Mouse (Mus musculus) MEL (cell line): ENCODE results near the gene Clptm1. TPM values are rescaled to one million over a fixed set of nuclear protein-coding genes. Genes with fewer than 3 reads are reported as not detected.
A peak's percentile ranks its signal among the peaks of the same experiment; 100 is the strongest.

Experiments used
- DNase-seq: peaks from one replicate; pipeline ENCODE4 v3.0.0; 2011; ENCODE audit warnings: low read depth, low spot score
- H3K27ac ChIP-seq: 2 replicates; pipeline ENCODE4 v1.5.1; 2012; ENCODE audit warnings: low read depth, mild to moderate bottlenecking, control low read depth, low read length, moderate library complexity; ENCODE audit not compliant: control insufficient read depth
- H3K27me3 ChIP-seq, 2 experiments: fragments of 150-350 bp in 1 of 2; sonication (generic) in 1 of 2; 2 replicates each; pipeline ENCODE4 v1.6.1; 2012; ENCODE audit warnings: low read length in 2 of 2, mild to moderate bottlenecking in 2 of 2, improper control_type of control experiment in 1 of 2, moderate library complexity in 1 of 2; ENCODE audit not compliant: insufficient read depth in 2 of 2, control insufficient read depth in 1 of 2
- H3K36me3 ChIP-seq, 2 experiments: 2 replicates each; pipeline ENCODE4 v1.6.1; 2012 to 2014; ENCODE audit warnings: low read length in 2 of 2, improper control_type of control experiment in 1 of 2, inconsistent platforms in 1 of 2, mild to moderate bottlenecking in 1 of 2; ENCODE audit not compliant: insufficient read depth in 2 of 2, control insufficient read depth in 1 of 2
- H3K4me1 ChIP-seq, 2 experiments: fragments of 150-350 bp in 1 of 2; sonication (generic) in 1 of 2; 2 replicates each; pipeline ENCODE4 v1.6.1; 2012; ENCODE audit warnings: low read length in 2 of 2, improper control_type of control experiment in 1 of 2, mild to moderate bottlenecking in 1 of 2; ENCODE audit not compliant: insufficient read depth in 2 of 2, control insufficient read depth in 1 of 2
- H3K4me3 ChIP-seq, 2 experiments: fragments of 150-350 bp in 1 of 2; sonication (generic) in 1 of 2; 2 replicates each; pipeline ENCODE4 v1.5.1; 2012; ENCODE audit warnings: low read depth in 2 of 2, low read length in 2 of 2, mild to moderate bottlenecking in 2 of 2, moderate library complexity in 2 of 2, control low read depth in 1 of 2, improper control_type of control experiment in 1 of 2; ENCODE audit not compliant: control insufficient read depth in 1 of 2, insufficient read depth in 1 of 2
- H3K79me2 ChIP-seq: 2 replicates; pipeline ENCODE4 v1.6.1; 2012; ENCODE audit warnings: mild to moderate bottlenecking, low read length, moderate library complexity; ENCODE audit not compliant: control insufficient read depth, poor library complexity, insufficient read depth
- H3K9ac ChIP-seq: 2 replicates; pipeline ENCODE4 v1.6.1; 2012; ENCODE audit warnings: low read depth, mild to moderate bottlenecking, control low read depth, low read length, moderate library complexity; ENCODE audit not compliant: control insufficient read depth, poor library complexity, severe bottlenecking
- H3K9me3 ChIP-seq: fragments of 150-350 bp; sonication (generic); replicated peaks from 2 replicates; pipeline ENCODE4 v1.6.1; 2012; ENCODE audit warnings: mild to moderate bottlenecking, low read length, improper control_type of control experiment, moderate library complexity; ENCODE audit not compliant: insufficient read depth
- CHD1 ChIP-seq: IDR thresholded peaks from 2 replicates; pipeline ENCODE4 v1.6.1; 2012; ENCODE audit warnings: low read depth, mild to moderate bottlenecking, inconsistent platforms, low read length, improper control_type of control experiment
- E2F4 ChIP-seq: IDR thresholded peaks from 2 replicates; pipeline ENCODE4 v1.6.1; 2011; ENCODE audit warnings: low read depth, low read length, improper control_type of control experiment, borderline replicate concordance
- KAT2A ChIP-seq: conservative IDR thresholded peaks from 2 replicates; pipeline ENCODE4 v1.6.1; 2012; ENCODE audit warnings: low read depth, low read length, improper control_type of control experiment, inconsistent platforms
- MAFK ChIP-seq: IDR thresholded peaks from 2 replicates; pipeline ENCODE4 v1.6.1; 2011; ENCODE audit warnings: low read depth, mild to moderate bottlenecking, low read length, improper control_type of control experiment, borderline replicate concordance
- MAX ChIP-seq: IDR thresholded peaks from 2 replicates; pipeline ENCODE4 v1.6.1; 2011; ENCODE audit warnings: low read length, improper control_type of control experiment
- MAZ ChIP-seq: IDR thresholded peaks from 2 replicates; pipeline ENCODE4 v1.6.1; 2012; ENCODE audit warnings: low read depth, mild to moderate bottlenecking, inconsistent platforms, low read length, improper control_type of control experiment
- MYB ChIP-seq: IDR thresholded peaks from 2 replicates; pipeline ENCODE4 v1.6.1; 2011; ENCODE audit warnings: mild to moderate bottlenecking, low read depth, low read length, improper control_type of control experiment
- NRF1 ChIP-seq: IDR thresholded peaks from 2 replicates; pipeline ENCODE4 v1.6.1; 2014; ENCODE audit warnings: low read depth, mild to moderate bottlenecking, inconsistent platforms, low read length, improper control_type of control experiment, moderate library complexity; ENCODE audit not compliant: poor library complexity, insufficient read depth, severe bottlenecking
- POLR2A ChIP-seq, 2 experiments: IDR thresholded peaks; 2 replicates each; pipeline ENCODE4 v1.6.1; 2011 to 2012; ENCODE audit warnings: low read length in 2 of 2, mild to moderate bottlenecking in 2 of 2, control low read depth in 1 of 2, improper control_type of control experiment in 1 of 2, low read depth in 1 of 2, moderate library complexity in 1 of 2; ENCODE audit not compliant: control insufficient read depth in 1 of 2, insufficient read depth in 1 of 2, poor library complexity in 1 of 2
- RCOR1 ChIP-seq: IDR thresholded peaks from 2 replicates; pipeline ENCODE4 v1.6.1; 2012; ENCODE audit warnings: low read depth, mild to moderate bottlenecking, inconsistent platforms, low read length, improper control_type of control experiment
- SIN3A ChIP-seq: IDR thresholded peaks from 2 replicates; pipeline ENCODE4 v1.6.1; 2012; ENCODE audit warnings: low read length, improper control_type of control experiment, inconsistent platforms
- TAL1 ChIP-seq: IDR thresholded peaks from 2 replicates; pipeline ENCODE4 v1.6.1; 2012; ENCODE audit warnings: mild to moderate bottlenecking, inconsistent platforms, low read length, moderate library complexity, mixed read lengths
- TCF12 ChIP-seq: IDR thresholded peaks from 2 replicates; pipeline ENCODE4 v1.6.1; 2014; ENCODE audit warnings: low read depth, mild to moderate bottlenecking, inconsistent platforms, low read length, improper control_type of control experiment, moderate library complexity
- USF1 ChIP-seq: IDR thresholded peaks from 2 replicates; pipeline ENCODE4 v1.6.1; 2014; ENCODE audit warnings: low read depth, mild to moderate bottlenecking, inconsistent platforms, low read length, improper control_type of control experiment, moderate library complexity
- USF2 ChIP-seq, 2 experiments: IDR thresholded peaks; 2 replicates each; pipeline ENCODE4 v1.6.1; 2011 to 2012; ENCODE audit warnings: improper control_type of control experiment in 2 of 2, low read length in 2 of 2, borderline replicate concordance in 1 of 2, inconsistent platforms in 1 of 2, low read depth in 1 of 2, mild to moderate bottlenecking in 1 of 2; ENCODE audit not compliant: insufficient read depth in 1 of 2
- ZC3H11A ChIP-seq: IDR thresholded peaks from 2 replicates; pipeline ENCODE4 v1.6.1; 2012; ENCODE audit warnings: low read depth, mild to moderate bottlenecking, inconsistent platforms, low read length, improper control_type of control experiment
- polyA plus RNA-seq, 2 experiments: library from polyadenylated mRNA; stranded (reverse) in 1 of 2; unstranded in 1 of 2; fragments of >175 nt in 1 of 2; fragments of >200 nt in 1 of 2; gene quantifications; 2 replicates each; pipeline versions ENCODE4 v1.2.1 to v1.2.4; 2012; ENCODE audit warnings: low replicate concordance in 2 of 2, low read depth in 1 of 2; ENCODE audit not compliant: insufficient read length in 2 of 2, insufficient read depth in 1 of 2, missing spikeins in 1 of 2
- total RNA-seq: library from RNA; depleted of rRNA; stranded (reverse); fragments of 300-350 nt; gene quantifications from 2 replicates; pipeline ENCODE4 v1.2.3, GENCODE M21; 2012

Clptm1 gene
- total and polyA plus RNA-seq, 3 experiments: 58.5 to 102 (median 62.4) TPM

DNA sequence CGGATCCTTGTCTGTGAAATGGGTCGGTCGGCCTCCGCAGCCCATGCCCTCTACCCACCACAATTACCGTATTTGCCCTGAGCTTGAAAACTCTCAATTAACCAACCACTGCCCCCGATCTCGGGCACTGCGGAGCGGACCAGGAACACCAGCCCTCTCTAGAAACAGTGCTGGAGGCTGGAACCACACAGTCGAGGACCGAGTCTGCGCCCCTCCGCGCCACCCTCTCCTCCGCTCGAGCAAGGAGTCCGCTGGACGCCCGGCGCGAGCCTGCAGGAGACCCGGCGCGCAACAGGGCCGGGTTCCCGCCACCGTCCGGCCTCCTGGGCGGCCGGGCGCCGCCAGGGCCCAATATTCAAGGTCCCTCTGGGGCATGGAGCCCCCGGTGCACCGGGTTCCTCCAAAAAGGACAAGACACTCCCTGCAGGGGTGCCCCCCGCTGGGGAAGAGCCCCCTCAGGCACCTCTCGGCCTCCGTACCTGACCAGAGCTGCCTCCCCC is 328 bp downstream of the Clptm1 start:
- no peak; the same call in 1 of the 2 replicates for TF ChIP-seq CHD1
- TF ChIP-seq POLR2A (IDR thresholded peaks at IDR 0.05; ENCODE audit: control insufficient read depth in 1 of 2, insufficient read depth in 1 of 2, low read depth in 1 of 2, low read length in 2 of 2, poor library complexity in 1 of 2): peak in 1 of 2 experiments; percentile 64; a peak in 1 of 4 replicates
- peak overlapping the region; percentile 89 for H3K9ac ChIP-seq
- H3K4me3 ChIP-seq: peak overlapping the region; percentile 75 to 82
- no peaks in the 10 kb centered on the region for H3K27me3 ChIP-seq
- H3K27ac ChIP-seq: peak overlapping the region; percentile 26; the same call in 1 of the 2 replicates
- H3K9me3 ChIP-seq: no peaks in the 10 kb centered on the region
- peaks cover 1 to 11% of the 10 kb centered on the region in 2 experiments for H3K36me3 ChIP-seq
- H3K4me1 ChIP-seq: peaks cover 4 to 12% of the 10 kb centered on the region in 2 experiments; a peak in 3 of 4 replicates
- H3K79me2 ChIP-seq: peaks cover 50% of the 10 kb centered on the region
- no peak for DNase-seq

DNA sequence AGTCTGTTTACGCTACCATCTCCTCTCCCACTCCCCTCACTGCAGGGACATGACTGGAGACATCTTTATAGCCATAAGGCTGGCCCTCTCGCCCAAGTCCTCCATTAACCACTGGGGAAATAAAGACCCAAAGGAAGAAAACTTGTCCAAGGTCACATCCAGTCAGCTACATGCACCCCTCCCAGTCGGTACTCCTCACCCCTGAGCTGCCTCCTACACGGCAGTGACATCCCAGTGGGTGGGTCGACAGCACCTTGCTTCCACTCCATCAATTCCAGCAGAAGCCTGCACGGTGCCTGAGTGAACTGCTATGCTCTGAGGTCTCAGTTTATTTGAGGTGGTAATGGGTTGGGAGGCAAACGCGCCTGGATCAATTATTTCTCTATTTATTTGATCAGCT is 893 bp downstream of the Clptm1 start:
- peak overlapping the region; percentile 75 to 82 for H3K4me3 ChIP-seq
- H3K9ac ChIP-seq: peak overlapping the region; percentile 89
- no peaks in the 10 kb centered on the region for H3K27me3 ChIP-seq
- H3K9me3 ChIP-seq: no peaks in the 10 kb centered on the region
- H3K27ac ChIP-seq: no peak overlapping the region
- peaks cover 1 to 11% of the 10 kb centered on the region in 2 experiments for H3K36me3 ChIP-seq
- TF ChIP-seq SIN3A (no peak), RCOR1 (no peak)
- TF ChIP-seq, all 39 proteins: peak for 0
- Histone ChIP-seq H3K4me1 (peaks cover 4 to 8% of the 10 kb centered on the region in 2 experiments; a peak in 3 of 4 replicates), H3K79me2 (peaks cover 52% of the 10 kb centered on the region)
- DNase-seq: peak; percentile 30

DNA sequence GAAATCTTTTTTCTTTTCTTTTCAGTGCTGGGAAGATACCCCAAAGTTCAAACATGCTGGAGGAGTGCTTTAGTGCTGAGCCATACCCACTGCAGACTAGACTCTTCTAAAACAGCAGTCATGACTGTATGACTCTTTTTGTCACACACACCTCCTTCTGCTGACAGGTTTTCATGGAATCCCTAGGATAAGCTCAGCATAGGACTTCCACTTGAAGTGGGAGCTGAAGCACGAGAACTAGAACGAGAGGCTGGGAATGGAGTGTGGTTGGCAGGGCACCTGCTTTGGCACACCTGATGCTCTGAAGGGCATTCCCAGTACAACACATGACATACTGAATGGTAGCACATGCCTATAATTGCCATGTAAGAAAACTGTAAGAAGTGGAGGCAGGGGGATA is 12.2 kb downstream of the Clptm1 start:
- Histone ChIP-seq H3K4me3 (no peak overlapping the region), H3K9me3 (no peaks in the 10 kb centered on the region), H3K79me2 (0 out of 2 replicates have a peak, but pooled peaks cover 1% of the 10 kb centered on the region), H3K27ac (no peak overlapping the region), H3K9ac (no peak overlapping the region), H3K36me3 (peaks cover 0 to 15% of the 10 kb centered on the region in 2 experiments; a peak in 2 of 4 replicates), H3K4me1 (no peaks in the 10 kb centered on the region), H3K27me3 (no peaks in the 10 kb centered on the region)
- no peak for DNase-seq
- no peak for TF ChIP-seq SIN3A
- TF ChIP-seq NRF1: no peak
- no peak for TF ChIP-seq KAT2A
- no peak for TF ChIP-seq MAFK
- TF ChIP-seq USF2 (IDR thresholded peaks at IDR 0.05; ENCODE audit: borderline replicate concordance in 1 of 2, insufficient read depth in 1 of 2, low read depth in 1 of 2, low read length in 2 of 2): no peak
- TF ChIP-seq MAZ: no peak
- no peak for TF ChIP-seq TAL1
- TF ChIP-seq TCF12: no peak
- no peak for TF ChIP-seq ZC3H11A
- TF ChIP-seq E2F4: no peak
- no peak for TF ChIP-seq MYB
- no peak for TF ChIP-seq USF1
- TF ChIP-seq MAX: no peak
